Mouse (Mus musculus): ENCODE data around the gene Uhrf2.
"Not testable (repeated sequence)": the region's sequence is repeated elsewhere in the genome, so short reads cannot be mapped to it uniquely, and the experiment has no call there.

Gene Uhrf2

DNA sequence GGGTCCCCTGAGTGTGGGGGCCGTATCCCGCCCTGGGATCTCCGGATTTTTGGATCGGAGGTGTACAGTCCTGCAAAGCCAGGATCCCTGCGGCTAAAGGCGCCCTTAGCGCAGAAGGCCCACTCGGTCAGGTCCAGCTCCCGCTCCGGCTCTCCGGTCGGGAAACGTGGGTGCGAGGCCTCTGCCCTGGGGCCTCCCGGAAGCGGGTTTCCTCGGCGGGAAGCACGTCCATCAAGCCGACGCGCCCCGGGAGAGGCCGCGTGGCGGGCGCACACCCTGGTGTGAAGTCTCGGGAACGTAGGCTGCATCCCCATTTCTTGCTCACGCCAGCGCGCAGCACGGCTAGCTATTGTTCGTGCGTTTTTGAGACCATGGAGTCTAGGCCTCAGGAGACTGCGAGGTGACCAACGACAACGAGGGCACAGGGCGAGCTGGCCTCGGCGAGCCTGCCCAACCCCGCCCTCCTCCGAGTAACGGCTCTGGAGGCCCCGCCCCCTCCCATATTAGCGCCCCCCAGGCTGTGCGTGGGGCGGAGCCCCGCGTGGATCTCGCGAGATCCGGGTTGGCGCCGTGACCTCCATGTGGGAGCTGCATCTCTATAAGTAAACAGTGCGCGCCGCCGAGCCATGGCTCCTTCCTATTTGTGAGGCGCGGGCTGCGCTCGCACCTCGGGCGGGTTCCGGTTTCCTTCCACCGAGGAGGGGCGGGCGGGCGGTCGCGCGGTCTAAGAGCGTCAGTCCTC lies at the start of gene Uhrf2:
Gene Uhrf2 (plus strand): TSS at position 620 of the 742 bp plus-strand sequence.
- DNase-seq = peak; percentile 96 to 98

DNA sequence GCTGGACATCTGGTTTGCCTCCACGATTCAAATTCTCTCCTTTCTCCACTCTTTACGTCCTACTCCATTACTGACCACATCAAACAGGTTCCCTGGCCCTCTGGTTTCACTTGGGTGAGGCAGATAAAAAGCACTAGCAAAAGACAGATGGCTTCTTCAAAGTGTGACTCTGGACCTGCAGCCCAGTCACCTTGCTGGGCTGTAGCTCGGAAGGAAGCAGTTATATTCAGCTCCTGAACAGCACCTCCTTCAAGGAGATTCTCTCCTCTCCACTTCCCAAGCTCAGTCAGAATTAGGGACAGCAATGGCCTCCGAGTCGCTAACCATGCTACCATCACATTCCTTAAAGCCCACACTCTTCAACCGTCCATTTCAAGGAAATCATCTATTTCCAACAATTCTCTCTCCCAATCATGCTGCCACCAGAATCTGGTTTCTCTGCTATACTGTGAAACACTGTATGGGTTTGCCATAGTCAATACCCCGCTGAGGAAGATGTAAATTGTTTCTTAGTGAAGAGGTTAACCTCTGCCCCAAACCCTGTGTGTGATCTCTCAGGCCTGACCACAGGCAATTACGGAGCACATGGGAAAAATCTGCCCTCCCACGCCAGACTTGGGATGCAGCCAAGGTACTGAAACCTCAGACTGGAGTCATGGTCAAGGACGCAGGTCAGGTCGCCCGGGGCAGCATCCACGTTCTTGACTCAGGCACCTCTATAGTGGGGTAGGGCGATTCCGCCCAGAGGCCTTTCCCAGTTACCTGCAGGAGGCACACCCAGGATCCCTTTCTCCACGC lies 45.9 kb upstream of the Uhrf2 start:
- DNase-seq = peak; percentile 94

DNA sequence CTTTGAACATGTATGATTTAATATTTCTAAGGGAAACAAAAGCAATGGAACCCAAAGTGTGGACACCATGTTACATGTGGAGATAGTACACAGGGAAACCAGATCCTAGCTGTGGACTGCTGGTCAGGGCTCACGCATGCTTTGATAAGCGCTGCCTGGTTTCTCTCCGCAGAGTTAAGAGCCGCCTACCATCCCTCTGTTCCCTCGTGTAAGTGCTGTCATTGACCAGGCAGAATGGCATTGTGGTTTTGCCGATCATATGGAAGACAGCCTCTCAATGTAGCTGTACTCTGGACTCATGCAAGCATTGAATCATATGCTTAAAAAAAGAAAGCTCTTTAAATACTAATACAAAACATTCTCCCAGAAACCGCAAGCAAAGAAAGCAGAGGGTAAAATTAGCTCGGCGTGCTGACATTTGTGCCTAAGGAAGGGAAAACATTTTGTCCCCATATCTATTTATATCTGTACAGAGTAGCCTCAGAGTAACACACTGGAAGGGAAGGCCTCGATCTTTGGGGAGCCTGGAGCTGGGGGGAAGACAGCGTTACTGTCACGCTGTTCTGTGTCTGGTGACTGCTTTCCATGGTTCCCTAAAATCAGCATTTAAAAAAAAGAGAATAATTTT lies 43.7 kb upstream of the Uhrf2 start:
- no peak for DNase-seq

DNA sequence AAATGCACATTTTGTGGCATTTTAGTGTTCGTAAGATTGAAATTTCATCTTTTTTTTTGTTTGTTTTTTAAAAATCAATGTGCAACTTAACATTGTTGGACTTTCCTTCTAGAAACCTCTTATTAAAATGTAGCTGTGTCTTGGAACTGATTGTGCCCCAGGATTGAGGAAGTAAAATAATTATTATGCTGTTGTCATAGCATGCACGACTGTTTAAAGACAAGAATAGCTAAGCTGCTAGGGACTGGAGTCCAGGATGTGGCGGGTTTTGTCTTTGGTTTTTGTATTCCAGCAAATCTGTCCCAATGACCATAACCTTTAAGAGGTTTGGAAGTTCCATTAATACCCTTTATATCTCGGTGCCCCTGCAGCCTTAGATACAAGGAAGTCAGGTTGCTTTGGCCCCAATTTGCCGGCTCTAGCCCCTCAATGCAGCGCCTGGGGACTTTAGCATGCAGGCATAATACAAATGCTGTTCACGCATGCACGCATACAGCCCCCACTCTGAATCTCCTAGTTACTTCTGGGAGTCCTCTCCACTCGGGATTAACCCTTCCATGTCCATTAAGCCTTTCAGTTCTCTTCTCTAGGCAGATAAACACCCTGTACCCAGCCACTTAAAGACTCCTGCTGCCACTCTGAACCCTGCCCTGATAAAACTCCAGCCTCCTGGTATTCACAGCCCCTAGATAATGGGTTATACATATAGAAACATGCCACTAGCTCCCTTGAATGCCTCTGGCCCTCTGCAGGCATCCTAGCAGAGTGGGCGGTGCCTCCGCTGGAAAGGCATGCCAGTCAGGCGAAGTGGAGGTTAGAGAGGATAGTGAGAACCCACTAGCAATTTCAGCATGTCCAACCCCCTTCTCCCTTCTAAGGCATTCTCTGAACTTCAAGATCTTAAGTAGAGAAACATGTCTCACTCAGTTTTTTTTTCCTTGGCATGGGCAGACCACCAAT lies 29.6 kb upstream of the Uhrf2 start:
- DNase-seq = no peak

DNA sequence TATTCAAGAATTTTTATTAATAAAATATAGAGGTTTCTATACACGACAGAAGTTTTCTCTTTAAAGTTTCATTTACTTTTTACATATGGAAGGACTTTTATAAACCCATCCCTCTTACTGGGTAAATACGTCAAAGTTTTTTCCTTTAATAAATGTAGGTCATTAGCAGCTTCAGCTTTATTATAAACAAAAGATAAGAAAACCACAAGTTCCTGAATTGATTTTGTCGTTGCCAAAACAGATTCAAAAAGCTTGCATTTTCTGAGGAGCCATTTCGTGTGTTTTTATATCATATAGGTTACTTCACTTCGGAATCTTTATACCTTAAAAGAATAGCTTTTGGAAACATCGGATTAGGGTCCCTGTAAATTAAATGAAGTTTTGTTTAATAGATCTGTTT lies 28.8 kb upstream of the Uhrf2 start:
- DNase-seq = no peak

DNA sequence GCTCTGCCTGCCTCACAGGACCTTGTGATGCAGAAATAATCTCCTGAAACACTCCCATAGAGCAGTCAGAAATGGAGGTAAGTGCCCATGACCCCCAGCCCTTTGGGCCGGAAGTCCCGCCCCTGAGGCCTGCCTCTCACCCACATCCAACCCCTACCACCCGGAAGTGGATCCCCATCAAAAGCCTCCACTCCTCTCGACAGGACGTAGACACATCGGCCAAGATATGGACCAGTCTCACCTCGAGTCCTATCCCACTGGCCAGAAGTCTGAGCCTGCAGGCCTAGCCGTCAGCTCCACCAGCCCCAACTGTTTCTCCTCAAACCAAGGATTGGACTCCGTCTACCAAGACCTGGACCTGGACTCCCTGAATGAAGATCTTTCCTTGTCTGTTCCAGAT lies 26.7 kb upstream of the Uhrf2 start, which contains the start of gene Trpd52l3:
Gene Trpd52l3 (plus strand): TSS at position 170 of the 400 bp plus-strand sequence.
- DNase-seq = no peak

DNA sequence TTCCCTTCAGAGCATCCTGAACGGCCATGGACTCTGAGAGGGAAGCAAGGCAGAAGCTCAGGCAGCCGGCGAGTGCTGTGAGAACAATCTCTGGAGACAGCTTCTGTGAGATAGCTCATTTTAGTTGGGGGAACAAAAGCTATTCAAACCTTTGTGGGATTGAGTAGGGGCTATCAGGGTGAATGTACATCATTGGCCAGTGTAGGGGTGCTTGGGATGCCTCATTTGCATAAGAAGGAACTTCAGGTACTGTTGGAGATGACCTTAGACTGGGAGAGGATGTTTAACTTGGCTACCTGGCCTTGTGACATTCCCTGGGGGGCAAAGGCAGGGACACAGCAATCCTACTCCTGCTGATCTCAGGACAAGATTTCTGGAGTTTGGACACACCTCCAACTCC lies 23.9 kb upstream of the Uhrf2 start:
- DNase-seq = no peak

DNA sequence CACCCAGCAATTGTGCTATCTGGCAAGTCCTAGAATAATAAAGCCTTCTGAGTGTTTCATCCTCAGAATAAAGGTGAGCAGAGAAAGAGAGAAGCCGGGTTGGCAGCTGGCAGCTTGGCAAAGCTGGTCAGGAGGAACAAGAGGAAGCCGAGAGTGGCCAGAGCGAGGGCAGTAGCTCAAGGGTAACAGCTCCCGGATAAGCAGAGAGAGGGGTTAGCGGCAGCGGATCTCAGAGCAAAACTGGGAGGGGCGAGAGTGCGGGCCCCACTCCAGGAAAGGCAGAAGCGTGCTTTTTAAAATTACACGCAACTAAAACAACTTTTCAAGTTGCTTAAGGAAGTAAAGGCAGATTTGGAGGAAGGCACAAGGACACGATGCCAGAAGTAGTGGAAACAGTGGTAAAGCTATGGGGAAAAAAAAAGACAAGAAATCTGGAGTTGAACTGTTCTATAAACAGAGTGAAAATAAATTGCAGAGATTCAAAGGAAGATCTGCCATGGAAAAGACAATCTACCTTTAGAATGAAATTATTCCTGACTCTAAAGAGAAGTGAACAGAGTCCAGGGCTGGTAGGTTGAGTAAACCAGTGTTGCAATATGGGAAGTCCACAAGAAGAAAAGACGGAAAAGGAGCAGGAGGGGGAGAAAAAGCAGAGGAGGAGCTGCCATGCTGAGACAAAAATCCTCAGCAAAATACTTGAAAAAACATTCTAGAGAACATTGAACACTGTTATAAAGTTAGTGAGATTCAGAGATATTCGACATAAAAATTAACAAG lies 19.6 kb upstream of the Uhrf2 start:
- DNase-seq = no peak

DNA sequence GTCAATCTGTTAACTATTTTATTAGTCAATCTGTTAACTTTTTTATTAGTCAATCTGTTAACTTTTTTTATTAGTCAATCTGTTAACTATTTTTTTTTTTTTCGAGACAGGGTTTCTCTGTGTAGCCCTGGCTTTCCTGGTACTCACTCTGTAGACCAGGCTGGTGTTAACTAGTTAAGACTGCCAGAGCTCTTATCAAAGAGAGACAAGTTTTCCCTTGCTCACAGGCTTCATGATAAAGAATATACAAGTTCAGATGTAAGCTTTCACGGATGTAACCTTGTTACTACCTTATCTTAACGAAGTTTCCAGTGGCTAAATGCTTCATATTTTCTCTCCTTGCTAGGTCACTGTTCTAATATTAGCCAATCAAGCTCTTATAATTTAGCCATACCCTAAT lies 16.0 kb upstream of the Uhrf2 start:
- no peak for DNase-seq

DNA sequence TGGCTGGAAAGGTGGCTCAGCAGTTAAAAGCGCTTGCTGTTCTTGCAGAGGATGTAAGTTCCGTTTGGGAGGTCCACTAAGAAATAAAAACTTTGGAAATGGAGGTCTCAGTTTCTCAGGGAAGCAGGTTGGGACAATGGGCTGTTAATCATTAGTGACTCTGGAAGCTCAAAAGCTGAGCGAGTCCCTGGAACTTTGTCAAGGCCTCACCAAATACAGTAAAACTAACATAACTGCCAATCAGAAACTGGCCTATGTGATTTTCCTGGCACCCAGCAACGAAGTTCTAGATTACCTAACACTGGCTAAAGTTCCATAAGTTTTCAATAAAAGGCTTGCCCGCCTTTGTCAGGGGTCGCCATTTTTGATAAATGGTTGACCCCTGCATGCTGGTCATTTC lies 14.2 kb upstream of the Uhrf2 start:
- peak; percentile 31 to 59 for DNase-seq

DNA sequence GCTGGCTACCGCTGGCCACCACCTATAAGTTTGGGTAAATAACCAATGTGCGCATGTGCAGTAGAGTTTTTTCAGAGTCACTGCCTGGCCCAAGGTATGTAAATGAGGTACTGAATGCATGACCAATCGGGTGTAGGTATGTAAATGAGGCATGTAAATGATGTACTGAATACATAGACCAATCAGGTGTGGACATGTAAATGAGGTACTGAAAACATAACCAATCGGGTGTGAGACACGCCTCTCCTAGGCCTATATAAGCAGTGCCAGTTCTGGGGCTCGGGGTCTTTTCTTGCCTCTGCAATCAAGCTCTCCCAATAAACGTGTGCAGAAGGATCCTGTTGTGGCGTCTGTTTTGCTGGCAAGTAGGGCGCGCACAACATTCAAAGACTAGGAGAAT lies 6.9 kb upstream of the Uhrf2 start:
- not testable (repeated sequence) for DNase-seq

DNA sequence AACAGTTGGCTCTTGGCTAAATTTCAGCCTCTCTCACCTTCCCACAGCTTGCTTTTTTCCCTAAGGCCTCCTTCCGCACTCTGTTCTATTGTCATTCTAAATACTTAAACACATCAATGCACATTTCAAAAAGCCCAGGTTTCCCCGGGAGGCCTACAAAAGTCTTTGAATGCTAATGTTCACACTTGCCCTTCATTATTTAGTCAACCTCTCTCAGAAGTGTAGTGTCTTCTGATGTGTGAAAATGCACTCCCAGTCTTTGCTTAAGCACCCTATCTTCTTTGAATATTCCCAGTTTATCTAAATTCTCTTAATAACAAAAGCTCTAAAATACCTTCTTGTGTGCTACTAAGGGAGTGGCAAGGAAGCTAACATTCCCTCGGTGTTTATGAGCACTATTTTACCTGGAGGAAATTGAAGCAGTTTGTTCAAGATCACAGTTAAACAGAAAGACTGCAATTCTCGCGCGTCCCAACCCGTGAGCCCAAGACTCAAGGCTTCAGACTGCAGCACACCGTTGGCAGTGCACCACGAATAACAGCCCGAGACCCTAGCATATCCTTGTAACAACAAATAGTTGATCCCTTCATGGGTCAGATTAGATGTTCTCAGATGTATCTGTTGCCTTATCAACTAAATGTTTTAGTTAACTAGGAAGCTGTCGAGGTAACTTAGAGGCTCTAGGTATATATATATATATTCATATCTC lies 1.2 kb upstream of the Uhrf2 start:
- DNase-seq = no peak

DNA sequence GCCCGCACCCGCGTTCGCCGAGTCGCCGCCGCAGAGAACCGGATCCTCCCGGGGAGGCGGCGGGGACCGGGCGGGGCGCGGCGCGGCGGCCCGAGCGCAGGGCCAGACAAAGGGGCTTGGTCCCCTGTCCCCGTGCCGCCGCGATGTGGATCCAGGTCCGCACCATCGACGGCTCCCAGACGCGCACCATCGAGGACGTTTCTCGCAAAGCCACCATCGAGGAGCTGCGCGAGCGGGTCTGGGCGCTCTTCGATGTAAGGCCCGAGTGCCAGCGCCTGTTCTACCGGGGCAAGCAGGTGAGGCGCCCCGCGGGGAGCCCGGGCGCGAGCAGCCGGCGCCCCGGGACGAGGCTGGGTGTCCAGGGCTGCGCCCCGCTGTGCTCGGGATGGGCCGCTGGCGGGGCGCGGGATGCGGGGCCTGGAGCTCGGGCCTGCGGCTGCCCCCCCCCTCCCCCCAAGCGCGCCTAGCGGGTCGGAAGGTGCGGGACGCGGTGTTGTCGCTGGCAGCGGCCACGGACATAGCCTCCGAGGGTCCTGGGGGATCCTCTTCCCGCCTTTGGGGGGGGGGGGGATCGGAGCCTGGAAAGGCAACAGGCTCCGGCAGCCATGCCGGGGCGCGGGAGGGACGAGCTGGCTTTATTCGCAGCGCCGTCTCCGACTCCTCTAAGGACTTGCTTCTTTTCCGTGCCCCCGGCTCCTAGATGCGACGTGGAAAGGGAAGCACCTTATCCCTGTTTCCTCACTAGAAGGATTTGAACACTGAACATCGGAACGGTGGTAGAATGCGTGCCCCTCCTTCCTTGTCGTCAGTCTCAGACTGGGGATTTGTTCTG lies 539 bp downstream of the Uhrf2 start:
- peak in 1 of 2 experiments; percentile 51 for DNase-seq

DNA sequence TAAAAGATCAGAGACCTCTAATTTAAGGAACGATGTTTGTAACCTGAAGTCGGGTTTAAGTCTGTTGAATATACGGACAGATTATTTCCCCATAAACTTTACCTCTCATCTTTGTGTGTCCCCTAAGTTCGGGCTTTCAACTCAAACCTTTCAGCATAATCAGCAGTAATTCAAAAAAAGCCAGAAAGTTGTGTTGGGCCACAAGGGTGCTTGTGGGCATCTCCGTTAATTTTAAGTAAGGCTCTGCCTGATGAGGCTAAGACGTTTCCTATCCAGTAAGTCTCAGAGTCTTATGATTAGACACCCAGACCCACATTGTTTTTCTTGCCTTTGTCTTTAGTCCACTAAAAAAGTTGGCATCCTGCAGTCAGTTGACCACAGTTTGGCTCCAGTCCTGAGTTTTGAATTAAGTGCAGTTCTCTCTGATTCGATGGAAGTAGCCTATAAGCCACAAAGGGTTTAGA lies 1.2 kb downstream of the Uhrf2 start:
- DNase-seq = peak; percentile 22 to 24

DNA sequence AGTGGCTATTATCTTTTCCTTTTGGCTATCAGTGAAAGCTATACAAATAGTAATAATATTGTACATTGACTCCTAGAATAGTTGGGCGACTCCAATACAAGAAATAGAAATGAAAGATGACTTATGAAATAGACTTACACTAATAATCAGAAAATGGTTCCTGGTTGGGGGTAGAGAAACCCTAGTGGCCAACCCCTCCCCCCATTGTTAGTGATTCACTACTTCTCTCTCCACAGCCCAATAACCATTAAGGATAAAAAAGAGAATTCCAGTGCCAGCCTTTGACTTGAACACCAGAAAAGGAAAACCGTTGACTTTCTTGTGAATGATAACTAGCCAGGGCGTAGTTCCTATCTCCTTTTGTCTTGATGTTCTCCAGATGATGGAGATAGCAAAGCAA lies 1.9 kb downstream of the Uhrf2 start:
- DNase-seq = no peak

DNA sequence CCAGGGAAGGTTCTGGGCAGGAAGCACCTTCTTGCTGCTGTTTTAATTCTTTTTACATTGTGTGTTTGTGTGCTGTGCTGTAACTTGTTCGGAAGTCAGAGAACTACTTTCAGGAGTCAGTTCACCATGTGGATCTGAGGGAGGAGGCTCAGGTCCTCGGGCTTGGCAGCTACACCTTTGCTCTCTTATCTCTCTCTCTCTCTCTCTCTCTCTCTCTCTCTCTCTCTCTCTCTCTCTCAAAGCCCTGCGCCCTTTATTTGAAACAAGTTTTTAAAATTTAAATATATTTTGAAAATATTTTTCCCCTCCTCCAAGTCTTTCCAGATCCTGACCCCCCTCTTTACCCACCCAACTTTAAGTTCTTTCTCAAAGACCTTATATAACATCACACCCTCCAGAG lies 5.0 kb downstream of the Uhrf2 start:
- no peak for DNase-seq

DNA sequence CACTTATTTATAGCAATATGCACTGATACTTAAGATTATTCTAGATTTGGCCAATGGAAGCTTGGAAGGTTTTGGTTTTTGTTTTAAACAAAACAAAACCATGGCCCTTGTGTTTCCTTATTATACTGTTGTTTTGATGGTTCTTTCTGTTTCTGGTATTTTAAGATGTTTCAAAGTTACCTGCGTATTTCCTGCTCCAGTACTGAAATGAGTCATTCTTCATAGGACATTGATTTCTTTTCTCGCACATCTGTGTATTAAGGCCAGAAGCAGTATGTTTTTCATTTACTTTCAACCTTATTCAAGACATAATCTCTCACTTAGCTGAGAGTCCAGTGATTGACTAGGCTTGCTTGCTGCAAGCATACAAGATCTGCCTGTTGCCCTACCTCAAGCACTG lies 13.4 kb downstream of the Uhrf2 start:
- DNase-seq = no peak

DNA sequence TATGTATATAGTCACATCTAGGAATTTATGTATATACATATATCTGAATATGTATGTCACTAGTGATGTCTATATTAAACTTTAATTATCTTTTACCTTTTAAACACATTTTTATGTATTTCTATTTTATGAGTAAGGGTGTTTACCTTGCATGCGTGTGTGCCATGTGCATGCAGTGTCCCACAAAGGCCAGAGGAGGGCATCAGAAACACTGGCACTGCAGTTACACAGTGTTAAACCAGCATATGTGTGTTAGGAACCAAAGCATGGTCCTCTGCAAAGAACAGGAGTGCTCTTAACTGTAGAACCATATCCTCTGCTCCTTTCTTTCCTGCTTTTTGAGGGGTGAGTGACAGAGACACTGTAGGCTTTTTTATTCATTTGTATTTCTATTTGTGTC lies 14.3 kb downstream of the Uhrf2 start:
- no peak for DNase-seq

DNA sequence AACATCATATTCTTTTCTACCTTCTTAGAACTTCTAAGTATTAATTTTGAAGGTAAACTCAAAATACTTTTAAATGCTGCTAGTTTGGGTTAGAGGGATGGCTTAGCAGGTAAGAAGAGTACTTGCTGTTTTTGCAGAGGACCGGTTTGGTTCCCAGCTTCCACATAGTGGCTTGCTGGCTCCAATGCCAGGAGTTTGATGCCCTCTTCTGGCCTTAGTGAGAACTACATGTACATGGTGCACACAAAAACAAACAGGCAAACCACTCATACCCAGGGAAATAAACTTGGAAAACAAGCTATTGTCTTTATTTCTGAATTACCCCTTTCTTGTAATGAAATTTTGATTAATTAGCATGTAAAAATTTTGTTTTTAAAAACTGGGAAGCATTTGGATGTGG lies 15.5 kb downstream of the Uhrf2 start:
- peak; percentile 20 to 46 for DNase-seq

DNA sequence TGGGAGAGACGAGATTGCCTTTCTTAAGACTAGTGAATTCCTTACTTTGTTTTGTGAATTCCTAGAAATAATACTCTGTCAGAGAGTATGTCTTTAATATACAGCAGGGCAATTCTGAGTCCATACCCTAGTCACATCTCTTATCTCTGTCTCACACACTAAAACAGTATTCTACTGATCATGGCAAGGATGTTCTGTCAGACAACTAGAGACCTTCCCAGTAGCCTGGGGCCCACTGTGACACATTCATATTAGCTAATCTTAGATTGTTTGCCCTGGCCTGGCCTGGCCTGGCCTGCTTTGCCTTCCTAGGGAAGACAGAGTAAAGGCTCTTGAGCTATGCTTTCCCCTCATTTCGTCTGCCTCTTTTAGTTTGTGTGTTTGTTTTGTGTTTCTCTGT lies 20.3 kb downstream of the Uhrf2 start:
- no peak for DNase-seq
